Mouse (Mus musculus) testis, adult 2 months (tissue): Measurements from ENCODE around the gene Gm26741.

ENCODE experiments used
- CTCF ChIP-seq: fragments of 200-500 bp; IDR thresholded peaks from 2 replicates; pipeline ENCODE4 v1.5.1; 2012; ENCODE audit warnings: low read depth, mild to moderate bottlenecking, inconsistent platforms, low read length, moderate library complexity; ENCODE audit not compliant: control insufficient read depth, insufficient read depth, insufficient replicate concordance
- POLR2A ChIP-seq: fragments of 200-500 bp; IDR thresholded peaks from 2 replicates; pipeline ENCODE4 v1.6.1; 2012; ENCODE audit warnings: low read depth, mild to moderate bottlenecking, inconsistent platforms, low read length, moderate library complexity; ENCODE audit not compliant: control insufficient read depth

DNA sequence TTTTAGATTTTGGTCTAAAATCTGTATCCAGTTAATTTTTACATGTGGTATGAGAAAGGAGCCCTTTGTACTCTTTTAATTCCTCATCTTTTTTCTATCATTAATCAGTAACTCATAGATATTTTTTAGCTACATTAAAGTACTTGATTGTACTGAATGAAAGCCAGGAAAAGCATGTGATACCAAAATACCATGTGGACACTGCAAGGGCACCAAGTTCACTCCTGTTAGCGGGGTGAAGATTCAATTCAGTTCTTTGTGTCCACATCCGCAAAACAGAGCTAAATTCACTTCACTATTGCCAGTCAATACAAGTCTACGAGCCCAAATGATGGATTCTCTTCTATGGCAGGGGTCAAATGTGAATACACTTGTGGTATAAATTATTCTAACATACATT, 38.1 kb downstream of the Gm26741 start:
- TF ChIP-seq CTCF = no peak
- TF ChIP-seq POLR2A = no peak
